Mouse (Mus musculus) stomach, postnatal 0 days (tissue): ENCODE results near the gene Tff1.

Experiments used
- CTCF ChIP-seq: IDR thresholded peaks from 2 replicates; pipeline ENCODE4 v1.5.1; 2016; ENCODE audit warnings: antibody characterized with exemption, low read depth, mild to moderate bottlenecking, moderate library complexity
- EP300 ChIP-seq: optimal IDR thresholded peaks from 2 replicates; pipeline ENCODE3; 2016; ENCODE audit warnings: antibody characterized with exemption

GRCm38 (mm10) chr17:31152966-31153499 is 12.0 kb downstream of the Tff1 start:
- TF ChIP-seq EP300 (no peak), CTCF (no peak)
